Mouse (Mus musculus) neural tube, embryonic 13.5 days (tissue): ENCODE results near the gene Otx1. TPM values are rescaled to one million over a fixed set of nuclear protein-coding genes. Genes with fewer than 3 reads are reported as not detected.

Experiments used
- ATAC-seq: fragments of 200-750 bp; cut with Nextera tagmentation; 2 replicates; pipeline ENCODE4 v1.8.0; 2017; ENCODE audit warnings: low read depth, mild to moderate bottlenecking, moderate TSS enrichment, moderate library complexity
- H3K27ac ChIP-seq: fragments of 300-500 bp; sonication (generic); replicated peaks from 2 replicates; pipeline ENCODE4 v1.5.1; 2015; ENCODE audit warnings: moderate library complexity, mild to moderate bottlenecking, inconsistent platforms
- H3K27me3 ChIP-seq: fragments of 300-500 bp; sonication (generic); 2 replicates; pipeline ENCODE4 v1.6.1; 2015; ENCODE audit warnings: mild to moderate bottlenecking, inconsistent platforms
- H3K36me3 ChIP-seq: fragments of 300-500 bp; sonication (generic); 2 replicates; pipeline ENCODE4 v1.6.1; 2015; ENCODE audit warnings: mild to moderate bottlenecking, inconsistent platforms
- H3K4me1 ChIP-seq: fragments of 300-500 bp; sonication (generic); replicated peaks from 2 replicates; pipeline ENCODE4 v1.6.1; 2015; ENCODE audit warnings: inconsistent platforms
- H3K4me2 ChIP-seq: fragments of 300-500 bp; sonication (generic); 2 replicates; pipeline ENCODE4 v1.6.1; 2015; ENCODE audit warnings: inconsistent platforms, mild to moderate bottlenecking, moderate library complexity
- H3K4me3 ChIP-seq: fragments of 300-500 bp; sonication (generic); 2 replicates; pipeline ENCODE4 v1.5.1; 2015; ENCODE audit warnings: mild to moderate bottlenecking, inconsistent platforms
- H3K9ac ChIP-seq: fragments of 300-500 bp; sonication (generic); 2 replicates; pipeline ENCODE4 v1.6.1; 2015; ENCODE audit warnings: moderate library complexity, mild to moderate bottlenecking, inconsistent platforms
- H3K9me3 ChIP-seq: fragments of 300-500 bp; sonication (generic); 2 replicates; pipeline ENCODE4 v1.6.1; 2016; ENCODE audit warnings: inconsistent platforms
- WGBS: fragments of 180-500 bp; shearing (Covaris S2); methylation state at CpG from one replicate; pipeline ENCODE4 v1.1.7; 2015; 5-methylcytosine and 5-hydroxymethylcytosine counted together
- polyA plus RNA-seq: library from polyadenylated mRNA; unstranded; fragments of >200 nt; fragmentation: Nextera tagmentation; extraction: Ambion mirVana; gene quantifications from 2 replicates; pipeline ENCODE4 v1.2.1, GENCODE M21; 2015

Gene Otx1
- polyA plus RNA-seq, 1 experiment from 2014 or later, result not detected

- no peak overlapping the region for H3K4me3 ChIP-seq
- H3K9me3 ChIP-seq, result no peaks in the 10 kb centered on the region
- H3K9ac ChIP-seq, result no peak overlapping the region
- H3K27ac ChIP-seq, result no peak overlapping the region
- peaks cover 31% of the 10 kb centered on the region for H3K4me1 ChIP-seq
- H3K36me3 ChIP-seq, result no peaks in the 10 kb centered on the region
- no peak for ATAC-seq
- WGBS, result 30% methylated on average over 12 of the region's 12 CpGs
- peaks cover 93% of the 10 kb centered on the region for H3K27me3 ChIP-seq
- no peak overlapping the region for H3K4me2 ChIP-seq
Observed at GRCm38 (mm10) chr11:22006471-22007087, 3.9 kb upstream of the Otx1 start.

- Histone ChIP-seq H3K36me3 (no peaks in the 10 kb centered on the region), H3K9me3 (no peaks in the 10 kb centered on the region), H3K27me3 (peaks cover 93% of the 10 kb centered on the region), H3K4me2 (no peak overlapping the region), H3K27ac (no peak overlapping the region), H3K4me3 (no peak overlapping the region), H3K9ac (no peak overlapping the region), H3K4me1 (peaks cover 43% of the 10 kb centered on the region)
- 15% methylated on average over 9 of the region's 9 CpGs for WGBS
- ATAC-seq, result no peak
Observed at GRCm38 (mm10) chr11:22005281-22005870, 2.7 kb upstream of the Otx1 start.

- no peak overlapping the region for H3K4me3 ChIP-seq
- H3K9me3 ChIP-seq, result no peaks in the 10 kb centered on the region
- no peak overlapping the region for H3K4me2 ChIP-seq
- no peaks in the 10 kb centered on the region for H3K36me3 ChIP-seq
- no peak overlapping the region for H3K9ac ChIP-seq
- 2% methylated on average over 18 of the region's 18 CpGs for WGBS
- H3K27me3 ChIP-seq, result peaks cover 96% of the 10 kb centered on the region
- peaks cover 46% of the 10 kb centered on the region for H3K4me1 ChIP-seq
- H3K27ac ChIP-seq, result no peak overlapping the region
- ATAC-seq, result 0 out of 2 replicates have a peak, but pooled peaks have one; percentile 16
Observed at GRCm38 (mm10) chr11:22004331-22004841, 1.7 kb upstream of the Otx1 start.

GRCm38 (mm10) chr11:22003341-22003981, 764 bp upstream of the Otx1 start:
- H3K4me3 ChIP-seq, result no peak overlapping the region
- H3K9ac ChIP-seq, result no peak overlapping the region
- no peak overlapping the region for H3K27ac ChIP-seq
- H3K4me2 ChIP-seq, result no peak overlapping the region
- no peaks in the 10 kb centered on the region for H3K9me3 ChIP-seq
- H3K27me3 ChIP-seq, result peaks cover 100% of the 10 kb centered on the region
- no peaks in the 10 kb centered on the region for H3K36me3 ChIP-seq
- WGBS, result under 1% methylated on average over 31 of the region's 31 CpGs
- peaks cover 44% of the 10 kb centered on the region for H3K4me1 ChIP-seq
- no peak for ATAC-seq

GRCm38 (mm10) chr11:22002062-22002782, 475 bp downstream of the Otx1 start:
- Histone ChIP-seq H3K9me3 (no peaks in the 10 kb centered on the region), H3K27me3 (peaks cover 100% of the 10 kb centered on the region), H3K36me3 (no peaks in the 10 kb centered on the region), H3K4me1 (peaks cover 35% of the 10 kb centered on the region), H3K9ac (0 out of 2 replicates have a peak overlapping the region, but pooled peaks have one; percentile 22), H3K4me2 (peak overlapping the region; percentile 57), H3K4me3 (peak overlapping the region; percentile 36), H3K27ac (no peak overlapping the region)
- no peak for ATAC-seq
- under 1% methylated on average over 33 of the region's 34 CpGs for WGBS

- peak; percentile 38 for ATAC-seq
- Histone ChIP-seq H3K4me2 (peak overlapping the region; percentile 57), H3K9ac (0 out of 2 replicates have a peak overlapping the region, but pooled peaks have one; percentile 22), H3K27me3 (peaks cover 100% of the 10 kb centered on the region), H3K36me3 (no peaks in the 10 kb centered on the region), H3K9me3 (no peaks in the 10 kb centered on the region), H3K4me3 (peak overlapping the region; percentile 36), H3K4me1 (peaks cover 42% of the 10 kb centered on the region), H3K27ac (no peak overlapping the region)
- under 1% methylated on average over 45 of the region's 59 CpGs for WGBS
Observed at GRCm38 (mm10) chr11:22001321-22002061, 1.2 kb downstream of the Otx1 start.

GRCm38 (mm10) chr11:22000316-22001076, 2.2 kb downstream of the Otx1 start:
- peaks cover 46% of the 10 kb centered on the region for H3K4me1 ChIP-seq

GRCm38 (mm10) chr11:21999396-22000315, 3.0 kb downstream of the Otx1 start:
- H3K27me3 ChIP-seq, result peaks cover 99% of the 10 kb centered on the region
- no peak overlapping the region for H3K27ac ChIP-seq
- H3K4me3 ChIP-seq, result no peak overlapping the region
- peaks cover 46% of the 10 kb centered on the region for H3K4me1 ChIP-seq
- H3K9ac ChIP-seq, result no peak overlapping the region
- no peak overlapping the region for H3K4me2 ChIP-seq
- no peaks in the 10 kb centered on the region for H3K9me3 ChIP-seq
- no peak for ATAC-seq
- 3% methylated on average over 31 of the region's 31 CpGs for WGBS
- H3K36me3 ChIP-seq, result no peaks in the 10 kb centered on the region

More at GRCm38 (mm10) chr11:22000316-22001076, 2.2 kb downstream of the Otx1 start:
- H3K9ac ChIP-seq, result no peak overlapping the region
- no peak overlapping the region for H3K27ac ChIP-seq
- no peaks in the 10 kb centered on the region for H3K36me3 ChIP-seq
- ATAC-seq, result no peak
- peak overlapping the region; percentile 57 for H3K4me2 ChIP-seq
- peak overlapping the region; percentile 36 for H3K4me3 ChIP-seq
- H3K9me3 ChIP-seq, result no peaks in the 10 kb centered on the region
- WGBS, result under 1% methylated on average over 48 of the region's 48 CpGs
- H3K27me3 ChIP-seq, result peaks cover 100% of the 10 kb centered on the region

GRCm38 (mm10) chr11:21998141-21999047, 4.3 kb downstream of the Otx1 start:
- H3K4me1 ChIP-seq, result peaks cover 44% of the 10 kb centered on the region
- H3K27ac ChIP-seq, result no peak overlapping the region
- no peaks in the 10 kb centered on the region for H3K36me3 ChIP-seq
- H3K27me3 ChIP-seq, result peaks cover 99% of the 10 kb centered on the region
- H3K9me3 ChIP-seq, result no peaks in the 10 kb centered on the region
- no peak overlapping the region for H3K4me2 ChIP-seq
- no peak overlapping the region for H3K4me3 ChIP-seq
- ATAC-seq, result no peak
- WGBS, result 3% methylated on average over 32 of the region's 32 CpGs
- no peak overlapping the region for H3K9ac ChIP-seq
